8 mouse cellular contexts compared by ENCODE assay signal in genomic region chr3:95105121-95105520, GRCm38 (mm10). TPM values are rescaled to one million over a fixed set of nuclear protein-coding genes. Genes with fewer than 3 reads are reported as not detected.
DNase-seq lines count a peak whose midpoint lies in the region; ATAC-seq and TF ChIP-seq lines count a peak whose summit lies in the region.

No protein-coding gene starts in this region.

- H3K9ac ChIP-seq in kidney, embryonic 15.5 days: peak overlapping the region; percentile 75
- peak overlapping the region; percentile 93 for H3K9ac ChIP-seq in heart, postnatal 0 days (replicated peaks; ENCODE audit: low read depth, low read length)
- H3K9ac ChIP-seq in liver, embryonic 16.5 days (ENCODE audit: low read depth, low read length): peak overlapping the region; percentile 98

- H3K4me1 ChIP-seq in kidney, embryonic 15.5 days: peaks cover 10% of the 10 kb centered on the region
- H3K4me1 ChIP-seq in heart, postnatal 0 days (ENCODE audit: control insufficient read depth, insufficient read depth): peaks cover 8% of the 10 kb centered on the region; the same call in 1 of the 2 replicates
- H3K4me1 ChIP-seq in liver, embryonic 16.5 days (ENCODE audit: control insufficient read depth, low read depth, low read length): peaks cover 22% of the 10 kb centered on the region

- 53% methylated on average over 4 of the region's 4 CpGs for WGBS in kidney, embryonic 15.5 days
- 15% methylated on average over 4 of the region's 4 CpGs for WGBS in heart, postnatal 0 days
- WGBS in liver, embryonic 16.5 days (ENCODE audit: insufficient replicate concordance): 6% methylated on average over 4 of the region's 4 CpGs

- H3K27ac ChIP-seq in kidney, embryonic 15.5 days: peak overlapping the region; percentile 32; the same call in 1 of the 2 replicates
- H3K27ac ChIP-seq in heart, postnatal 0 days (ENCODE audit: low read depth): peak overlapping the region; percentile 90
- H3K27ac ChIP-seq in liver, embryonic 16.5 days (ENCODE audit: low read length): peak overlapping the region; percentile 88; the same call in 1 of the 2 replicates

- peak overlapping the region; percentile 57 for H3K4me3 ChIP-seq in kidney, embryonic 15.5 days (replicated peaks)
- peak overlapping the region; percentile 96 for H3K4me3 ChIP-seq in heart, postnatal 0 days (ENCODE audit: low read depth, low read length)
- peak overlapping the region; percentile 98 for H3K4me3 ChIP-seq in liver, embryonic 16.5 days (ENCODE audit: low read depth, low read length)

- peaks cover 24% of the 10 kb centered on the region; the same call in 1 of the 2 replicates for H3K36me3 ChIP-seq in kidney, embryonic 15.5 days
- no peaks in the 10 kb centered on the region; the same call in 1 of the 2 replicates for H3K36me3 ChIP-seq in heart, postnatal 0 days (replicated peaks; ENCODE audit: control insufficient read depth, insufficient read depth, low read length)
- H3K36me3 ChIP-seq in liver, embryonic 16.5 days (ENCODE audit: control insufficient read depth, insufficient read depth): no peaks in the 10 kb centered on the region

- TF ChIP-seq EP300 in heart, postnatal 0 days (IDR thresholded peaks at IDR 0.05; ENCODE audit: low read depth): no peak

- H3K4me2 ChIP-seq in kidney, embryonic 15.5 days: peak overlapping the region; percentile 66
- H3K4me2 ChIP-seq in heart, postnatal 0 days (ENCODE audit: low read depth, low read length): peak overlapping the region; percentile 83
- H3K4me2 ChIP-seq in liver, embryonic 16.5 days (ENCODE audit: low read depth, low read length): peak overlapping the region; percentile 65

- no peak for TF ChIP-seq CTCF in heart, postnatal 0 days (IDR thresholded peaks at IDR 0.05; ENCODE audit: low read depth)

- no peaks in the 10 kb centered on the region for H3K27me3 ChIP-seq in kidney, embryonic 15.5 days
- H3K27me3 ChIP-seq in heart, postnatal 0 days (ENCODE audit: control insufficient read depth, insufficient read depth, low read length): no peaks in the 10 kb centered on the region
- no peaks in the 10 kb centered on the region for H3K27me3 ChIP-seq in liver, embryonic 16.5 days (ENCODE audit: control insufficient read depth, insufficient read depth, low read depth, low read length)

- ATAC-seq in kidney, embryonic 15.5 days (replicated peaks; ENCODE audit: low FRiP score): no peak
- no peak for ATAC-seq in heart, postnatal 0 days (ENCODE audit: insufficient read depth, low read depth)
- ATAC-seq in liver, embryonic 16.5 days (ENCODE audit: low read depth): no peak

- no peak for DNase-seq in kidney, postnatal 4 days
- DNase-seq in adipocyte (ENCODE audit: low spot score): peak; percentile 47
- DNase-seq in heart, postnatal 0 days (ENCODE audit: low spot score): no peak
- no peak for DNase-seq in gastrocnemius, postnatal 4 days (ENCODE audit: low spot score in 2 of 2)
- DNase-seq in thymus, postnatal 25 days: no peak
- DNase-seq in spleen, adult 12 weeks (ENCODE audit: low spot score): no peak

- no peaks in the 10 kb centered on the region for H3K9me3 ChIP-seq in kidney, embryonic 15.5 days (replicated peaks)
- H3K9me3 ChIP-seq in heart, postnatal 0 days (replicated peaks; ENCODE audit: control insufficient read depth, low read length): no peaks in the 10 kb centered on the region
- no peaks in the 10 kb centered on the region for H3K9me3 ChIP-seq in liver, embryonic 16.5 days (replicated peaks; ENCODE audit: control insufficient read depth, low read length)

RNA-seq across cellular contexts. Expression of gene Pip5k1a, which starts 1.6 kb away (rescaled TPM):
- polyA plus RNA-seq in kidney, embryonic 15.5 days (2015; fragmentation: Nextera tagmentation; extraction: Ambion mirVana): 19.9 and 20.8 TPM in 2 replicates
- 36.6 and 50.5 TPM in 2 replicates for total RNA-seq in heart, postnatal 0 days (2014; rRNA removed; ENCODE audit: low replicate concordance)
- 13.8 and 14.5 TPM in 2 replicates for polyA plus RNA-seq in heart, postnatal 0 days (2015; fragmentation: Nextera tagmentation; extraction: Ambion mirVana)
- polyA plus RNA-seq in liver, embryonic 16.5 days (2015; fragmentation: Nextera tagmentation; extraction: Ambion mirVana): 8.5 and 8.9 TPM in 2 replicates
- total RNA-seq in gastrocnemius, postnatal 4 days (2021): 10 to 100 TPM; 22.7 to 26.2 TPM

RNA-seq across cellular contexts. Expression of gene Vps72, which starts 5.7 kb away (rescaled TPM):
- 168 and 184 TPM in 2 replicates for polyA plus RNA-seq in kidney, embryonic 15.5 days (2015; fragmentation: Nextera tagmentation; extraction: Ambion mirVana)
- total RNA-seq in heart, postnatal 0 days (2014; rRNA removed; ENCODE audit: low replicate concordance): 54.9 and 69.3 TPM in 2 replicates
- polyA plus RNA-seq in heart, postnatal 0 days (2015; fragmentation: Nextera tagmentation; extraction: Ambion mirVana): 60.8 and 66.9 TPM in 2 replicates
- 29.6 and 33.4 TPM in 2 replicates for polyA plus RNA-seq in liver, embryonic 16.5 days (2015; fragmentation: Nextera tagmentation; extraction: Ambion mirVana)
- total RNA-seq in gastrocnemius, postnatal 4 days (2021): 10 to 100 TPM; 62.3 to 71.2 TPM

RNA-seq across cellular contexts. Expression of gene Tmod4, which starts 19.2 kb away (rescaled TPM):
- 0.93 and 1.9 TPM in 2 replicates for polyA plus RNA-seq in kidney, embryonic 15.5 days (2015; fragmentation: Nextera tagmentation; extraction: Ambion mirVana)
- total RNA-seq in heart, postnatal 0 days (2014; rRNA removed; ENCODE audit: low replicate concordance): 1.2 and 14.3 TPM in 2 replicates
- 2.7 and 2.9 TPM in 2 replicates for polyA plus RNA-seq in heart, postnatal 0 days (2015; fragmentation: Nextera tagmentation; extraction: Ambion mirVana)
- 0.83 and 1.2 TPM in 2 replicates for polyA plus RNA-seq in liver, embryonic 16.5 days (2015; fragmentation: Nextera tagmentation; extraction: Ambion mirVana)
- 100 to 1,000 TPM; 250 to 275 TPM for total RNA-seq in gastrocnemius, postnatal 4 days (2021)

RNA-seq across cellular contexts. Expression of gene Scnm1, which starts 28.7 kb away (rescaled TPM):
- 67.7 and 71.6 TPM in 2 replicates for polyA plus RNA-seq in kidney, embryonic 15.5 days (2015; fragmentation: Nextera tagmentation; extraction: Ambion mirVana)
- total RNA-seq in heart, postnatal 0 days (2014; rRNA removed; ENCODE audit: low replicate concordance): 16.7 and 38.2 TPM in 2 replicates
- polyA plus RNA-seq in heart, postnatal 0 days (2015; fragmentation: Nextera tagmentation; extraction: Ambion mirVana): 57.6 and 57.7 TPM in 2 replicates
- polyA plus RNA-seq in liver, embryonic 16.5 days (2015; fragmentation: Nextera tagmentation; extraction: Ambion mirVana): 24.7 and 25.5 TPM in 2 replicates
- 10 to 100 TPM; 48.8 to 51.2 TPM for total RNA-seq in gastrocnemius, postnatal 4 days (2021)

RNA-seq across cellular contexts. Expression of gene Lysmd1, which starts 28.8 kb away (rescaled TPM):
- 14.5 and 15.5 TPM in 2 replicates for polyA plus RNA-seq in kidney, embryonic 15.5 days (2015; fragmentation: Nextera tagmentation; extraction: Ambion mirVana)
- 6.1 and 7.1 TPM in 2 replicates for total RNA-seq in heart, postnatal 0 days (2014; rRNA removed; ENCODE audit: low replicate concordance)
- 8.7 and 10.4 TPM in 2 replicates for polyA plus RNA-seq in heart, postnatal 0 days (2015; fragmentation: Nextera tagmentation; extraction: Ambion mirVana)
- polyA plus RNA-seq in liver, embryonic 16.5 days (2015; fragmentation: Nextera tagmentation; extraction: Ambion mirVana): 7.5 and 7.8 TPM in 2 replicates
- total RNA-seq in gastrocnemius, postnatal 4 days (2021): 1 to 10 TPM; 6.8 to 7.0 TPM

Comparison
In these comparisons a context has a peak if more than half of its experiments do, and no peak if none do; other contexts are left out.
1. H3K27ac ChIP-seq: peak in every context shown above with its lines; median percentile 90 in heart, postnatal 0 days; 88 in liver, embryonic 16.5 days; 32 in kidney, embryonic 15.5 days.